Mouse (Mus musculus) olfactory bulb, adult 2 months (tissue): ENCODE measurements around the gene Gm9844. TPM values are rescaled to one million over a fixed set of nuclear protein-coding genes. Genes with fewer than 3 reads are reported as not detected.
"Not testable (repeated sequence)": the region's sequence is repeated elsewhere in the genome, so short reads cannot be mapped to it uniquely, and the experiment has no call there.

Experiments used
- H3K27ac ChIP-seq: fragments of 200-500 bp; 2 replicates; pipeline ENCODE4 v1.5.1; 2012; ENCODE audit warnings: low read depth, low read length; ENCODE audit not compliant: insufficient read depth
- H3K4me1 ChIP-seq: fragments of 200-500 bp; 2 replicates; pipeline ENCODE4 v1.6.1; 2012; ENCODE audit warnings: low read length; ENCODE audit not compliant: control insufficient read depth, insufficient read depth
- H3K4me3 ChIP-seq: fragments of 200-500 bp; 2 replicates; pipeline ENCODE4 v1.5.1; 2012; ENCODE audit warnings: mild to moderate bottlenecking, low read depth, low read length, moderate library complexity; ENCODE audit not compliant: insufficient read depth
- CTCF ChIP-seq: fragments of 200-500 bp; IDR thresholded peaks from 2 replicates; pipeline ENCODE4 v1.5.1; 2012; ENCODE audit warnings: low read depth, mild to moderate bottlenecking, low read length, moderate library complexity; ENCODE audit not compliant: insufficient read depth
- POLR2A ChIP-seq: fragments of 200-500 bp; IDR thresholded peaks from 2 replicates; pipeline ENCODE4 v1.6.1; 2012; ENCODE audit warnings: mild to moderate bottlenecking, low read depth, low read length, moderate library complexity; ENCODE audit not compliant: insufficient read depth
- WGBS: fragments of 180-500 bp; shearing (Covaris S2); methylation state at CpG from one replicate; pipeline ENCODE4 v1.1.7; 2018; 5-methylcytosine and 5-hydroxymethylcytosine counted together
- polyA plus RNA-seq: library from polyadenylated mRNA; stranded (reverse); fragments of >200 nt; gene quantifications from 2 replicates; pipeline ENCODE4 v1.2.4, GENCODE M21; 2012; ENCODE audit warnings: low replicate concordance; ENCODE audit not compliant: missing spikeins, insufficient read depth, insufficient read length

Gene Gm9844
- polyA plus RNA-seq, result not detected in 2 replicates

DNA sequence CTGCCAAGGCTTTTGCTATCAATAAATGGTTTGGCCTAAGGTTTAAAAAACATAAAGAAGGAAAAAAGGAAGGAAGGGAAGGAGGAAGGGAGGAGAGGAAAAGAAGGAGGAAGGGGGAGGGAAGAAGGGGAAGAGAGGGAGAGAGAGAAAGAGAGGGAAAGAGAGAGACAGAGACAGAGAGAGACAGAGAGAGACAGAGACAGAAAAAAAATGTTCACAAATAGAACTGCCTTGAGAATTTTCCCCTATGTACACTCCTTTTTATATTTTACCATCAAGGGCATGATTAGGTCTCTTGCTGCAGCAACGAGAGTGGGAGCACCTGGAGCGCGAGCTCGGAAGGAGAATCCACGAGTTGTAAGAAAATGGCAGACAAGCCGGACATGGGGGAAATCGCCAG, at the start of gene Gm9844:
Gm9844 (plus strand) TSS at position 301 of the 400 bp plus-strand sequence.
- TF ChIP-seq POLR2A (no peak), CTCF (no peak)
- no peak within 1 kb of the TSS for H3K4me3 ChIP-seq
- no peak within 1 kb of the TSS for H3K27ac ChIP-seq
- H3K4me1 ChIP-seq, result peaks cover 4% of the 10 kb centered on the region
- WGBS, result 87% methylated on average over 7 of the region's 7 CpGs

DNA sequence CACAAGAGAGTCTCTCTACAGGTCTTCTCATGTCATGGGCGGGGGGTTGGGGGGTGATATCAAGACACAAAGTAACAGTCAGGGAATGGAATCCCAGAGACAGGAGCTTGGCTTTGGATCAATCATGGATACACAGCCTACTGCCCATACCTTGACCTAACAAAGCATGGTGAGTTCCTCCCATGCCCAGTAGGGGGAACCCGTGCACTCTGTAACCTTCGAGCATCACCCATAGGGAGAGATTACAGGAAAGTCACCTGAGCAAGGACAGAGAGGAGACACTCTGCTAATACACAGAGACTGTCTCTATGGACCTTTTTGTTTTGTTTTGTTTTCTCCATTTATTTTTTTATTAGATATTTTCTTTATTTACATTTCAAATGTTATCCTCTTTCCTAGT, 44.5 kb upstream of the Gm9844 start:
- TF ChIP-seq POLR2A, result no peak
- no peak for TF ChIP-seq CTCF
- Histone ChIP-seq H3K27ac (no peak overlapping the region), H3K4me1 (no peaks in the 10 kb centered on the region), H3K4me3 (no peak overlapping the region)
- 1% methylated on average over 3 of the region's 3 CpGs for WGBS

DNA sequence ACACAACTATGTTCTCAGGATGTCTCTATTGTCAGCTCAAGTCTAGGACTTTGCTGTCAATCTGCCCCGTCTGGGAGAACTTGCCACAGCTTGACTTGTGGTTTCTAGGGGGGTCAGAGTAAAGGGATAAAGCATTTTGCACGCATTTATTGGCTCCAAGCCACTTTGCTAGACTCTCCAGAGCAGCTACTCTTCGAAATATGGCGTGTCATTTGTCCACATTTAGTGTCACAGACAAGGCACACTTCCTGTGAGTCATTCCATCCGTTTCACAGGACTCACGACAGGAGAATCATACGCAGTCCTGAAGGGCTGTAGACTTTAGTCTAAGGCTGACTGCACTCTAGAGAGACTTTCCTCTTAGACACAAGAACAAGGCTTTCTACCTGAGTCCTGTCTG, 37.6 kb upstream of the Gm9844 start:
- Histone ChIP-seq H3K4me1 (no peaks in the 10 kb centered on the region), H3K4me3 (no peak overlapping the region), H3K27ac (no peak overlapping the region)
- no peak for TF ChIP-seq CTCF
- TF ChIP-seq POLR2A, result no peak
- 75% methylated on average over 7 of the region's 7 CpGs for WGBS

DNA sequence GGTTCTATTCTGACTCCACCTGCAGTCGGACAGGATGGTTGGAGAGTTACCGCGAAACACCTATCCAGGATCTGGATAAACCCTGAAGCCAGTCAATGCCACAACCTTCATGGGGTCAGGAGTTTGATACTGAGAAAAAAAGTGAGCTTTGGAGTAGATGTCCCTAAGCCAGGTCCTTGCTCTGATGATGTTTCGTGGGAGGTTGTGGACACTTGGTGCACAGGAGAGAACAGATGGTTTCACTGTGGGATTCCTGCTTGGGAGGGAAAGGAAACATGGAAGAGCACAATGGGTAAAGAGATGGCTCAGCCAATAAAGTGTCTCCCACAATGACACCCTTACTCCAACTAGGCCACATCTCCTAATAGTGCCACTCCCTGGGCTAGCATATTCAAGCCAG, 34.8 kb upstream of the Gm9844 start:
- Histone ChIP-seq H3K4me1 (no peaks in the 10 kb centered on the region), H3K27ac (no peak overlapping the region), H3K4me3 (no peak overlapping the region)
- no peak for TF ChIP-seq CTCF
- TF ChIP-seq POLR2A, result no peak
- 89% methylated on average over 4 of the region's 4 CpGs for WGBS

DNA sequence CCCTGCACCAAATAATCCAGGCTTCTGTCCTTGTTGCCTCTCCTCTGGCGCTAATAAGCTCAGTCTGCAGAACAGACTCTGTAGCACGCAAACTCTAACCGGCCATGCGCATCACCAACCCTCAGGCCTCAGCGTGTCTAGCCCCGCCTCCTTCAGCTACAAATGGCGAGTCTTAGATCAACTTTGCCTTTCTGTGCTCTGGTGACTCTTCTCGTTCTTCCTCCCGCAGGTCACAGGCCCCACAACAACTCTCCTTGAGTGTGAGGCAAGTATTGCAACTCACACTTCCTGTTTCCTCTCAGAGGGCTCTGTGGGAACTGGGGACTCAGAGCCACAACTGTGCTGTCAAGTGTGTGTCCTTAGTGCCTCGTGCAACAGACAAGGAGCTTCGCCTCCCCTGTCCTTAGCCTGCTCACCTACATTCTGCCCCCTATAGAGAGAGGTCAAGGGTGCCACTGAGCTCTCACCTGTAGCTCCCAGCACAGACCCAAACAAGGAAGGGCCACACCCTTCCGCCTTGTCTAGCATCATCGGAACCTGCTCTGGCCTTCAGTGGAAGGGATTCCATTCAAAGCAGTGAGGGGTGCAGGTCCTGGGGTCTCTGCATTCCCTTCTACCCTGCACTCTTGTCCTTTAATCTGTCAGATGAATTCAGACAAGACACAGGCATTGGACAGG, 23.1 kb upstream of the Gm9844 start:
- not testable (repeated sequence) for H3K4me3 ChIP-seq, H3K27ac ChIP-seq, H3K4me1 ChIP-seq
- 70% methylated on average over 12 of the region's 13 CpGs for WGBS

DNA sequence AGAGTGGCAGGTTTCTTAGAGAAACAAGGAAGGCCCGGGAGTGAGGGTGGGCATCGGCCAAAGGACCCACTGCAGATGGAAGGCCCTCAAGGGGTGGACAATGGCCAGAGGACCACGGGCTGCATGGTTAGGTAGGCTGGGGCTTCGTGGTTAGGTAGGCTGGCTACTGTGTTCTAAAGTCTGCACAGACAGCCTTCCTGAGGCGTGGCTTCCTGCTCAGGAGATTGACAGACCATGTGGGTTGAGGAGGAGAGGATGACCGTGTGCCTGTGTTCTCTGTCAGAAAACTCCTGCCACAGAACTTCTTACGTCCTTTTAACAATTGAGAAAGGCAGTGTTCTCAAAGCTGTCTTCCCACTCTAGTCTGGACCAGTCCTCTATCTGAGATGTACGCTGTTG, 22.6 kb upstream of the Gm9844 start:
- no peaks in the 10 kb centered on the region for H3K4me1 ChIP-seq
- H3K4me3 ChIP-seq, result no peak overlapping the region
- 87% methylated on average over 8 of the region's 8 CpGs for WGBS
- H3K27ac ChIP-seq, result no peak overlapping the region
- no peak for TF ChIP-seq CTCF
- TF ChIP-seq POLR2A, result no peak

DNA sequence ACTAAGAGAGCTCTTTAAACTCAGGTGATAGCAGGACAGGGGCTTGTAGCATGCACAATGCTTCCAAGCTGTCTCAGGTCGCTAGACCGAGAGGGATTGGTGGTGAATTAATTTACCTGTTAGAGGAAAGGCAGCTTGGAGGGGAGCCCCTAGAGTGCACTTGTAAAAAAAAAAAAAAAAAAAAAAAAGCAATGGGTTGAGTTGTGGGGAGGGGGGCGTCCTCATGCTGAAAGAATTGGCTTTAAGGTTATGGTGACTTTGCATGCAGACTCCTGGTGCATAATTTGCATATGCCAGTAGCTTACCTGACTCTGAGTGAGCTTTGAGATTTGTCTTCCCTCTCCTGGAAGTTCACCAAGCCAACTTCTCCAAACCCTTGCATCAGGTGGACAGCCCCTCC, 21.7 kb upstream of the Gm9844 start:
- 75% methylated on average over 3 of the region's 3 CpGs for WGBS
- TF ChIP-seq POLR2A (no peak), CTCF (no peak)
- H3K27ac ChIP-seq, result no peak overlapping the region

DNA sequence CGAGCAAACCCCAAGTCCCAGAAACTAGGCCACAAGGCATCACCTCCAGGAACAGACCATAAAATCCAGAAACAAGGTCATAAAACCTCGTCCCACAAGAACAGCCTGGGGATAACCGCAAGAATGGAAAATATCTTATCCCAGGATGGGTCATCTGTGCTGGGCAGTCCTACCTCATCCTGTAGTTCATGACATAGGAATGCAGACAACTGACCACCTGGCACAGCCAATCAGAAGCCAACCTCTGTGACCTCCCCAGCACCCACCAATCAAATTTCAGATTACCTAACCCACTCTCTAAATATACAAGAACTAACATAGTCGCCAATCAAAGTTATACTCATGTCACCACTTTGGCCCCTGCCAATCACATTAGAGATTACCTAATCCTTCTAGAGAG, 21.0 kb upstream of the Gm9844 start:
- Histone ChIP-seq H3K4me3 (no peak overlapping the region), H3K4me1 (no peaks in the 10 kb centered on the region), H3K27ac (no peak overlapping the region)
- TF ChIP-seq POLR2A (no peak), CTCF (no peak)
- WGBS, result 77% methylated on average over 4 of the region's 4 CpGs

More for the DNA sequence above, 21.7 kb upstream of the Gm9844 start:
- no peaks in the 10 kb centered on the region for H3K4me1 ChIP-seq
- H3K4me3 ChIP-seq, result no peak overlapping the region

DNA sequence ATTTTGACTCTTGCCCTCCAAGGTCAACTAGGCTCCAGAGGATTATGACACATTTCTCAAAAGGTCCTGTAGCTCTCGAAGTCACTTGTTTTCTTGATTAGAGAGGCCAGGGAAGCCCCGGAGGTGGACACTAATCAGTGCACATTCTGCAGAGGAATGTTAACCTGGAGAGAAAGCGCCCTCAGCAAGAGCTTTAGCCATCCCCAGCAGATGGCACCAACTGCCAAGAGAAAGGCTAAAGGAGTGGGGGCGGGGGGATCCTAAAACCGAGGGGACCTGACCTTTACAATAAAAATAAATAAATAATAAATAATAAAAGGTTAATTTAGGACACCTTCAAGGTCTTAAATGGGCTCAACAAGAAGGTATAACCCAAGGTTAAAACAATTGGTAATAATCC, 17.9 kb upstream of the Gm9844 start:
- WGBS, result 41% methylated on average over 5 of the region's 5 CpGs
- Histone ChIP-seq H3K4me3 (no peak overlapping the region), H3K27ac (no peak overlapping the region), H3K4me1 (no peaks in the 10 kb centered on the region)
- no peak for TF ChIP-seq CTCF
- TF ChIP-seq POLR2A, result no peak

DNA sequence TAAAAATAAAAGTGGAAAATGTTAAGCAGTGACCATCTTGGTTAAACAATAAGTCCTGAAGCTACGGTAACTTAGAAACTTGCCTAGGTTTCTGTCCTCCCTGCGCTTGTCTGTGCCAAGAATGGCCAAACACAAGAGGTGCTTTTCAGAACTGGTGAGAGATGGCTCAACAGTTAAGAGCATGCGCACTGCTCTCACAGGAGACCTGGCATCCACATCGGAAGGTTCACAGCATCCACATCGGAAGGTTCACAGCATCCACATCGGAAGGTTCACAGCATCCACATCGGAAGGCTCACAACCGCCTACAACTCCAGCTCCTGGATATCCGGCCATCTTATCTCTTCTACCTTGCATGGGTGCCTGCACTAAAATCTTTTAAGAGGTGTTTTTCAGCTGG, 16.8 kb upstream of the Gm9844 start:
- 89% methylated on average over 9 of the region's 9 CpGs for WGBS
- no peak for TF ChIP-seq CTCF
- no peak for TF ChIP-seq POLR2A
- Histone ChIP-seq H3K4me1 (peaks cover 2% of the 10 kb centered on the region; the same call in 1 of the 2 replicates), H3K4me3 (no peak overlapping the region), H3K27ac (no peak overlapping the region)
